Mouse (Mus musculus) MEL (cell line): ENCODE measurements around the gene Fance. TPM values are rescaled to one million over a fixed set of nuclear protein-coding genes. Genes with fewer than 3 reads are reported as not detected.

Source experiments
- DNase-seq: peaks from one replicate; pipeline ENCODE4 v3.0.0; 2011; ENCODE audit warnings: low read depth, low spot score
- H3K27ac ChIP-seq: 2 replicates; pipeline ENCODE4 v1.5.1; 2012; ENCODE audit warnings: low read depth, mild to moderate bottlenecking, control low read depth, low read length, moderate library complexity; ENCODE audit not compliant: control insufficient read depth
- H3K27me3 ChIP-seq, 2 experiments: fragments of 150-350 bp in 1 of 2; sonication (generic) in 1 of 2; 2 replicates each; pipeline ENCODE4 v1.6.1; 2012; ENCODE audit warnings: low read length in 2 of 2, mild to moderate bottlenecking in 2 of 2, improper control_type of control experiment in 1 of 2, moderate library complexity in 1 of 2; ENCODE audit not compliant: insufficient read depth in 2 of 2, control insufficient read depth in 1 of 2
- H3K36me3 ChIP-seq, 2 experiments: 2 replicates each; pipeline ENCODE4 v1.6.1; 2012 to 2014; ENCODE audit warnings: low read length in 2 of 2, improper control_type of control experiment in 1 of 2, inconsistent platforms in 1 of 2, mild to moderate bottlenecking in 1 of 2; ENCODE audit not compliant: insufficient read depth in 2 of 2, control insufficient read depth in 1 of 2
- H3K4me1 ChIP-seq, 2 experiments: fragments of 150-350 bp in 1 of 2; sonication (generic) in 1 of 2; 2 replicates each; pipeline ENCODE4 v1.6.1; 2012; ENCODE audit warnings: low read length in 2 of 2, improper control_type of control experiment in 1 of 2, mild to moderate bottlenecking in 1 of 2; ENCODE audit not compliant: insufficient read depth in 2 of 2, control insufficient read depth in 1 of 2
- H3K4me3 ChIP-seq, 2 experiments: fragments of 150-350 bp in 1 of 2; sonication (generic) in 1 of 2; 2 replicates each; pipeline ENCODE4 v1.5.1; 2012; ENCODE audit warnings: low read depth in 2 of 2, low read length in 2 of 2, mild to moderate bottlenecking in 2 of 2, moderate library complexity in 2 of 2, control low read depth in 1 of 2, improper control_type of control experiment in 1 of 2; ENCODE audit not compliant: control insufficient read depth in 1 of 2, insufficient read depth in 1 of 2
- H3K79me2 ChIP-seq: 2 replicates; pipeline ENCODE4 v1.6.1; 2012; ENCODE audit warnings: mild to moderate bottlenecking, low read length, moderate library complexity; ENCODE audit not compliant: control insufficient read depth, poor library complexity, insufficient read depth
- H3K9ac ChIP-seq: 2 replicates; pipeline ENCODE4 v1.6.1; 2012; ENCODE audit warnings: low read depth, mild to moderate bottlenecking, control low read depth, low read length, moderate library complexity; ENCODE audit not compliant: control insufficient read depth, poor library complexity, severe bottlenecking
- H3K9me3 ChIP-seq: fragments of 150-350 bp; sonication (generic); replicated peaks from 2 replicates; pipeline ENCODE4 v1.6.1; 2012; ENCODE audit warnings: mild to moderate bottlenecking, low read length, improper control_type of control experiment, moderate library complexity; ENCODE audit not compliant: insufficient read depth
- BHLHE40 ChIP-seq: IDR thresholded peaks from 2 replicates; pipeline ENCODE4 v1.6.1; 2012; ENCODE audit warnings: low read depth, mild to moderate bottlenecking, inconsistent platforms, low read length, improper control_type of control experiment, borderline replicate concordance
- CHD1 ChIP-seq: IDR thresholded peaks from 2 replicates; pipeline ENCODE4 v1.6.1; 2012; ENCODE audit warnings: low read depth, mild to moderate bottlenecking, inconsistent platforms, low read length, improper control_type of control experiment
- CHD2 ChIP-seq: IDR thresholded peaks from 2 replicates; pipeline ENCODE4 v1.6.1; 2011; ENCODE audit warnings: low read length, improper control_type of control experiment
- CTCF ChIP-seq, 3 experiments: IDR thresholded peaks in 2 of 3; conservative IDR thresholded peaks in 1 of 3; 2 replicates each; pipeline ENCODE4 v1.5.1; 2011 to 2012; ENCODE audit warnings: low read length in 3 of 3, low read depth in 2 of 3, mild to moderate bottlenecking in 2 of 3, improper control_type of control experiment in 1 of 3, inconsistent platforms in 1 of 3, mixed read lengths in 1 of 3, moderate library complexity in 1 of 3; ENCODE audit not compliant: control insufficient read depth in 1 of 3, insufficient read depth in 1 of 3, poor library complexity in 1 of 3, severe bottlenecking in 1 of 3
- EP300 ChIP-seq, 2 experiments: IDR thresholded peaks; 2 replicates each; pipeline ENCODE4 v1.6.1; 2011; ENCODE audit warnings: improper control_type of control experiment in 2 of 2, low read length in 2 of 2, low read depth in 1 of 2, mild to moderate bottlenecking in 1 of 2
- ETS1 ChIP-seq: IDR thresholded peaks from 2 replicates; pipeline ENCODE4 v1.6.1; 2012; ENCODE audit warnings: low read depth, mild to moderate bottlenecking, inconsistent platforms, low read length, improper control_type of control experiment, moderate library complexity
- GATA1 ChIP-seq: IDR thresholded peaks from 2 replicates; pipeline ENCODE4 v1.6.1; 2011; ENCODE audit warnings: low read depth, low read length, improper control_type of control experiment
- HCFC1 ChIP-seq: IDR thresholded peaks from 2 replicates; pipeline ENCODE4 v1.6.1; 2012; ENCODE audit warnings: low read depth, mild to moderate bottlenecking, inconsistent platforms, low read length, improper control_type of control experiment, moderate library complexity
- JUND ChIP-seq: IDR thresholded peaks from 2 replicates; pipeline ENCODE4 v1.6.1; 2011; ENCODE audit warnings: low read depth, mild to moderate bottlenecking, improper control_type of control experiment, low read length
- KAT2A ChIP-seq: conservative IDR thresholded peaks from 2 replicates; pipeline ENCODE4 v1.6.1; 2012; ENCODE audit warnings: low read depth, low read length, improper control_type of control experiment, inconsistent platforms
- MAX ChIP-seq: IDR thresholded peaks from 2 replicates; pipeline ENCODE4 v1.6.1; 2011; ENCODE audit warnings: low read length, improper control_type of control experiment
- MAZ ChIP-seq: IDR thresholded peaks from 2 replicates; pipeline ENCODE4 v1.6.1; 2012; ENCODE audit warnings: low read depth, mild to moderate bottlenecking, inconsistent platforms, low read length, improper control_type of control experiment
- MEF2A ChIP-seq: IDR thresholded peaks from 2 replicates; pipeline ENCODE4 v1.6.1; 2014; ENCODE audit warnings: low read depth, mild to moderate bottlenecking, inconsistent platforms, low read length, improper control_type of control experiment; ENCODE audit not compliant: poor library complexity, insufficient replicate concordance, severe bottlenecking; ENCODE audit errors: extremely low read depth
- MXI1 ChIP-seq: IDR thresholded peaks from 2 replicates; pipeline ENCODE4 v1.6.1; 2011; ENCODE audit warnings: mild to moderate bottlenecking, low read depth, low read length, improper control_type of control experiment
- MYB ChIP-seq: IDR thresholded peaks from 2 replicates; pipeline ENCODE4 v1.6.1; 2011; ENCODE audit warnings: mild to moderate bottlenecking, low read depth, low read length, improper control_type of control experiment
- POLR2A ChIP-seq, 2 experiments: IDR thresholded peaks; 2 replicates each; pipeline ENCODE4 v1.6.1; 2011 to 2012; ENCODE audit warnings: low read length in 2 of 2, mild to moderate bottlenecking in 2 of 2, control low read depth in 1 of 2, improper control_type of control experiment in 1 of 2, low read depth in 1 of 2, moderate library complexity in 1 of 2; ENCODE audit not compliant: control insufficient read depth in 1 of 2, insufficient read depth in 1 of 2, poor library complexity in 1 of 2
- POLR2AphosphoS2 ChIP-seq: IDR thresholded peaks from 2 replicates; pipeline ENCODE4 v1.6.1; 2011; ENCODE audit warnings: low read length, improper control_type of control experiment
- RAD21 ChIP-seq: IDR thresholded peaks from 2 replicates; pipeline ENCODE4 v1.6.1; 2011; ENCODE audit warnings: mild to moderate bottlenecking, low read depth, low read length, improper control_type of control experiment
- SIN3A ChIP-seq: IDR thresholded peaks from 2 replicates; pipeline ENCODE4 v1.6.1; 2012; ENCODE audit warnings: low read length, improper control_type of control experiment, inconsistent platforms
- SMC3 ChIP-seq: IDR thresholded peaks from 2 replicates; pipeline ENCODE4 v1.6.1; 2011; ENCODE audit warnings: low read depth, low read length, improper control_type of control experiment
- TAL1 ChIP-seq: IDR thresholded peaks from 2 replicates; pipeline ENCODE4 v1.6.1; 2012; ENCODE audit warnings: mild to moderate bottlenecking, inconsistent platforms, low read length, moderate library complexity, mixed read lengths
- TBP ChIP-seq: IDR thresholded peaks from 2 replicates; pipeline ENCODE4 v1.8.0; 2011; ENCODE audit warnings: low read depth, low read length, improper control_type of control experiment
- TCF12 ChIP-seq: IDR thresholded peaks from 2 replicates; pipeline ENCODE4 v1.6.1; 2014; ENCODE audit warnings: low read depth, mild to moderate bottlenecking, inconsistent platforms, low read length, improper control_type of control experiment, moderate library complexity
- UBTF ChIP-seq: IDR thresholded peaks from 2 replicates; pipeline ENCODE4 v1.6.1; 2012; ENCODE audit warnings: low read depth, mild to moderate bottlenecking, inconsistent platforms, low read length, improper control_type of control experiment, moderate library complexity, borderline replicate concordance; ENCODE audit not compliant: insufficient read depth
- USF1 ChIP-seq: IDR thresholded peaks from 2 replicates; pipeline ENCODE4 v1.6.1; 2014; ENCODE audit warnings: low read depth, mild to moderate bottlenecking, inconsistent platforms, low read length, improper control_type of control experiment, moderate library complexity
- USF2 ChIP-seq, 2 experiments: IDR thresholded peaks; 2 replicates each; pipeline ENCODE4 v1.6.1; 2011 to 2012; ENCODE audit warnings: improper control_type of control experiment in 2 of 2, low read length in 2 of 2, borderline replicate concordance in 1 of 2, inconsistent platforms in 1 of 2, low read depth in 1 of 2, mild to moderate bottlenecking in 1 of 2; ENCODE audit not compliant: insufficient read depth in 1 of 2
- ZC3H11A ChIP-seq: IDR thresholded peaks from 2 replicates; pipeline ENCODE4 v1.6.1; 2012; ENCODE audit warnings: low read depth, mild to moderate bottlenecking, inconsistent platforms, low read length, improper control_type of control experiment
- ZKSCAN1 ChIP-seq: IDR thresholded peaks from 2 replicates; pipeline ENCODE4 v1.6.1; 2012; ENCODE audit warnings: low read depth, mild to moderate bottlenecking, inconsistent platforms, low read length, improper control_type of control experiment, moderate library complexity
- ZNF384 ChIP-seq: IDR thresholded peaks from 2 replicates; pipeline ENCODE4 v1.6.1; 2012; ENCODE audit warnings: low read depth, mild to moderate bottlenecking, inconsistent platforms, low read length, improper control_type of control experiment
- polyA plus RNA-seq, 2 experiments: library from polyadenylated mRNA; stranded (reverse) in 1 of 2; unstranded in 1 of 2; fragments of >175 nt in 1 of 2; fragments of >200 nt in 1 of 2; gene quantifications; 2 replicates each; pipeline versions ENCODE4 v1.2.1 to v1.2.4; 2012; ENCODE audit warnings: low replicate concordance in 2 of 2, low read depth in 1 of 2; ENCODE audit not compliant: insufficient read length in 2 of 2, insufficient read depth in 1 of 2, missing spikeins in 1 of 2
- total RNA-seq: library from RNA; depleted of rRNA; stranded (reverse); fragments of 300-350 nt; gene quantifications from 2 replicates; pipeline ENCODE4 v1.2.3, GENCODE M21; 2012

Gene Fance
- total and polyA plus RNA-seq, 3 experiments: 51.2 to 382 (median 105) TPM

- Histone ChIP-seq H3K9ac (peak overlapping the region; percentile 61), H3K27ac (no peak overlapping the region), H3K9me3 (no peaks in the 10 kb centered on the region), H3K27me3 (no peaks in the 10 kb centered on the region; a peak in 1 of 4 replicates), H3K4me1 (no peaks in the 10 kb centered on the region; a peak in 2 of 4 replicates), H3K36me3 (no peaks in the 10 kb centered on the region), H3K4me3 (peak overlapping the region; percentile 52 to 100), H3K79me2 (no peaks in the 10 kb centered on the region; the same call in 1 of the 2 replicates)
- peak; percentile 54 for DNase-seq
- TF ChIP-seq KAT2A (no peak), MAZ (no peak), ETS1 (no peak), SIN3A (peak; percentile 47; the same call in 1 of the 2 replicates), CHD2 (no peak), UBTF (no peak), JUND (no peak), TBP (no peak)
Measured at GRCm38 (mm10) chr17:28349901-28350465, 36.7 kb downstream of the Fance start.

GRCm38 (mm10) chr17:28350466-28351352, 37.4 kb downstream of the Fance start, which contains the start of gene Tead3:
Tead3 (minus strand) TSS chr17:28350817.
- Histone ChIP-seq H3K27ac (no peak within 1 kb of the TSS), H3K9me3 (no peaks in the 10 kb centered on the region), H3K36me3 (no peaks in the 10 kb centered on the region), H3K4me1 (no peaks in the 10 kb centered on the region; a peak in 2 of 4 replicates), H3K79me2 (no peaks in the 10 kb centered on the region; the same call in 1 of the 2 replicates), H3K9ac (peak within 1 kb of the TSS; percentile 69), H3K4me3 (peak within 1 kb of the TSS; percentile 72 to 100), H3K27me3 (no peaks in the 10 kb centered on the region; a peak in 1 of 4 replicates)
- TF ChIP-seq ZKSCAN1 (no peak), CHD2 (no peak), POLR2A (IDR thresholded peaks at IDR 0.05; ENCODE audit: control insufficient read depth in 1 of 2, insufficient read depth in 1 of 2, low read depth in 1 of 2, low read length in 2 of 2, poor library complexity in 1 of 2) (peak in 1 of 2 experiments; percentile 37; a peak in 1 of 4 replicates), USF1 (no peak), USF2 (IDR thresholded peaks at IDR 0.05; ENCODE audit: borderline replicate concordance in 1 of 2, insufficient read depth in 1 of 2, low read depth in 1 of 2, low read length in 2 of 2) (no peak), JUND (no peak), CTCF (IDR thresholded peaks at IDR 0.05 in 2 of 3, conservative IDR thresholded peaks at IDR 0.05 in 1 of 3; ENCODE audit: control insufficient read depth in 1 of 3, insufficient read depth in 1 of 3, low read depth in 2 of 3, low read length in 3 of 3, poor library complexity in 1 of 3, severe bottlenecking in 1 of 3) (peak in 1 of 3 experiments; percentile 59; a peak in 3 of 6 replicates), RAD21 (no peak), SMC3 (no peak), MXI1 (peak; percentile 11; the same call in 1 of the 2 replicates), MYB (no peak), ZNF384 (no peak), TAL1 (no peak), EP300 (IDR thresholded peaks at IDR 0.05; ENCODE audit: low read depth in 1 of 2, low read length in 2 of 2) (no peak), ZC3H11A (no peak), POLR2AphosphoS2 (no peak), BHLHE40 (no peak), SIN3A (no peak), MAX (no peak), HCFC1 (no peak), TCF12 (no peak), CHD1 (no peak), MEF2A (no peak), GATA1 (no peak), KAT2A (no peak)
- peak; percentile 78 for DNase-seq
